10 mouse cellular contexts compared by ENCODE assay signal in the genomic region with DNA sequence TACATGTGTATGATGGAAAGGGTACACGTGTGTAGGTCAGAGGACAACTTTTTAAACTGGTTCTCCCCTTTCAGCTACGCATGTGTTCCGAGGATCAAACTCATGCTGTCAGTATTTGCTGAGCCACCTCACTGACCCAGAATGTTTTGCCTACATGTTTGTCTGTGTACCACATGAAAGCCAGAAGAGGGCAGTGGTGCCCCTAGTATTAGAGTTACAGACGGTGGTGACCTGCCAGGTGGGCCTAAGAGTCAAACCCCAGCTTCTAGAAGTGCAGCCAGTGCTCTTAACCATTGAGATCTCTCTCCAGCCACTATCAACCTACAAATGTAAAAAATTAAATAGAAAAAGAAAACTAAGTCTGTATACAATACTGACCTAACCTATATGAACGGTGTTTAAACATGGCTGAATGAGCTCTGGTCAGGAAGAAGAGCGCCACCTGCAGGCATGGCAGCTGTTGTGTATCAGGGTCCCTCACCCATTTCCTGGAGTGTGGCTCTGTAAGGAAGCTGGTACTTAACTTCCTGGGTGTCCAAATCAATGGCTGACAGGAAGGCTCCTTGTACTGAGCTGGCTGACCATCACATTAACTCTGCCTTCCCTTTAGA. TPM values are rescaled to one million over a fixed set of nuclear protein-coding genes. Genes with fewer than 3 reads are reported as not detected.
DNase-seq lines count a peak whose midpoint lies in the region; ATAC-seq and TF ChIP-seq lines count a peak whose summit lies in the region.
"Had no signal": no experiment of that assay in that cellular context is flagged by ENCODE, and none has a peak within 500 bp of the region (broad histone marks: within the 10 kb centered on the region; RNA-seq: fewer than 3 reads in every experiment).

No protein-coding gene starts in this region.

- ATAC-seq in hindbrain, embryonic 11.5 days (ENCODE audit: low FRiP score): no peak
- no peak for ATAC-seq in hindbrain, embryonic 12.5 days (ENCODE audit: low FRiP score)
- no peak for ATAC-seq in G1E (ENCODE audit: extremely low read depth, insufficient number of reproducible peaks, low FRiP score, poor library complexity, severe bottlenecking)

- no peaks in the 10 kb centered on the region for H3K27me3 ChIP-seq in hindbrain, embryonic 11.5 days (ENCODE audit: control insufficient read depth, insufficient read depth, low read length)
- no peaks in the 10 kb centered on the region for H3K27me3 ChIP-seq in hindbrain, embryonic 12.5 days
- no peaks in the 10 kb centered on the region for H3K27me3 ChIP-seq in G1E (ENCODE audit: insufficient read depth, low read length)
- H3K27me3 ChIP-seq: embryonic facial prominence, embryonic 12.5 days; limb, embryonic 13.5 days had no signal

- no peaks in the 10 kb centered on the region for H3K9me3 ChIP-seq in hindbrain, embryonic 11.5 days (ENCODE audit: control insufficient read depth, low read length)
- no peaks in the 10 kb centered on the region for H3K9me3 ChIP-seq in hindbrain, embryonic 12.5 days (replicated peaks)
- H3K9me3 ChIP-seq in G1E (replicated peaks): no peaks in the 10 kb centered on the region
- H3K9me3 ChIP-seq: embryonic facial prominence, embryonic 12.5 days; limb, embryonic 13.5 days had no signal

- WGBS in hindbrain, embryonic 11.5 days: 89% methylated on average over 6 of the region's 6 CpGs
- 80% methylated on average over 6 of the region's 6 CpGs for WGBS in hindbrain, embryonic 12.5 days

- 0 out of 2 replicates have a peak, but pooled peaks have one; percentile 24 for TF ChIP-seq CTCF in G1E (IDR thresholded peaks at IDR 0.05; ENCODE audit: low read depth, low read length)

- no peak overlapping the region for H3K4me2 ChIP-seq in hindbrain, embryonic 11.5 days (replicated peaks; ENCODE audit: low read depth, low read length)
- no peak overlapping the region for H3K4me2 ChIP-seq in hindbrain, embryonic 12.5 days (replicated peaks)
- H3K4me2 ChIP-seq: embryonic facial prominence, embryonic 12.5 days; limb, embryonic 13.5 days had no signal

- H3K9ac ChIP-seq in hindbrain, embryonic 11.5 days (ENCODE audit: low read depth, low read length): no peak overlapping the region
- no peak overlapping the region for H3K9ac ChIP-seq in hindbrain, embryonic 12.5 days
- H3K9ac ChIP-seq: embryonic facial prominence, embryonic 12.5 days; limb, embryonic 13.5 days had no signal

- H3K4me3 ChIP-seq in hindbrain, embryonic 11.5 days (ENCODE audit: low read depth, low read length): no peak overlapping the region
- H3K4me3 ChIP-seq in hindbrain, embryonic 12.5 days: no peak overlapping the region
- no peak overlapping the region for H3K4me3 ChIP-seq in G1E (ENCODE audit: low read depth, low read length)
- H3K4me3 ChIP-seq: embryonic facial prominence, embryonic 12.5 days; limb, embryonic 13.5 days had no signal

- H3K4me1 ChIP-seq in hindbrain, embryonic 11.5 days (replicated peaks; ENCODE audit: control insufficient read depth, insufficient read depth, low read length): no peaks in the 10 kb centered on the region
- no peaks in the 10 kb centered on the region for H3K4me1 ChIP-seq in hindbrain, embryonic 12.5 days
- H3K4me1 ChIP-seq in G1E (ENCODE audit: insufficient read depth, low read depth, low read length): peaks cover 6% of the 10 kb centered on the region
- H3K4me1 ChIP-seq: embryonic facial prominence, embryonic 12.5 days; limb, embryonic 13.5 days had no signal

- DNase-seq in hindbrain, embryonic 11.5 days (ENCODE audit: low spot score): peak; percentile 62
- DNase-seq in 3T3-L1 (ENCODE audit: low read depth, low spot score) (peak; percentile 71), G1E (ENCODE audit: low spot score) (no peak)
- DNase-seq in embryo, embryonic 10.5 days (ENCODE audit: low spot score): peak; percentile 53
- DNase-seq in lung, postnatal 10 days: peak; percentile 40
- DNase-seq in frontal cortex, postnatal 36 days (ENCODE audit: low spot score in 2 of 2): no peak
- no peak for DNase-seq in urinary bladder, adult 18-20 months (ENCODE audit: low spot score in 2 of 2)

- no peak overlapping the region for H3K27ac ChIP-seq in hindbrain, embryonic 11.5 days (ENCODE audit: low read depth, low read length)
- H3K27ac ChIP-seq in hindbrain, embryonic 12.5 days: no peak overlapping the region
- H3K27ac ChIP-seq: embryonic facial prominence, embryonic 12.5 days; limb, embryonic 13.5 days had no signal

- H3K36me3 ChIP-seq in hindbrain, embryonic 11.5 days (ENCODE audit: control insufficient read depth, insufficient read depth, low read length): peaks cover 7% of the 10 kb centered on the region
- peaks cover 92% of the 10 kb centered on the region for H3K36me3 ChIP-seq in hindbrain, embryonic 12.5 days
- peaks cover 89% of the 10 kb centered on the region for H3K36me3 ChIP-seq in G1E (replicated peaks)

RNA-seq across cellular contexts. Expression of a gene that starts 51.7 kb away (rescaled TPM):
- polyA plus RNA-seq in hindbrain, embryonic 11.5 days (2014; fragmentation: Nextera tagmentation; extraction: Ambion mirVana): 34.9 and 50.4 TPM in 2 replicates
- 85.5 and 92.7 TPM in 2 replicates for polyA plus RNA-seq in hindbrain, embryonic 12.5 days (2016; fragmentation: Nextera tagmentation; extraction: Ambion mirVana)
- total RNA-seq in G1E (2014; fragmentation: Nextera tagmentation) (21.6 and 28.9 TPM in 2 replicates), G1E (2017) (12.9 and 18.2 TPM in 2 replicates)
- polyA plus RNA-seq in G1E (2012): 4.8 and 5.1 TPM in 2 replicates

Comparison
In these comparisons a context has a peak if more than half of its experiments do, and no peak if none do; other contexts are left out.
1. DNase-seq: peak in hindbrain, embryonic 11.5 days (single experiment), 3T3-L1 (single experiment), embryo, embryonic 10.5 days (single experiment) and lung, postnatal 10 days (single experiment); none in G1E (single experiment), frontal cortex, postnatal 36 days (0 of 2) and urinary bladder, adult 18-20 months (0 of 2).